Mouse (Mus musculus) kidney, embryonic 14.5 days (tissue): Measurements from ENCODE around the gene Hsf5. TPM values are rescaled to one million over a fixed set of nuclear protein-coding genes. Genes with fewer than 3 reads are reported as not detected.
A peak's percentile ranks its signal among the peaks of the same experiment; 100 is the strongest.

Source experiments
- ATAC-seq: fragments of 200-750 bp; cut with Nextera tagmentation; 2 replicates; pipeline ENCODE4 v1.8.0; 2017; ENCODE audit warnings: moderate number of reproducible peaks, mild to moderate bottlenecking, moderate TSS enrichment, moderate library complexity; ENCODE audit not compliant: low FRiP score, low TSS enrichment
- H3K27ac ChIP-seq: fragments of 300-500 bp; sonication (generic); 2 replicates; pipeline ENCODE4 v1.5.1; 2014; ENCODE audit warnings: low read depth, mild to moderate bottlenecking, low read length, moderate library complexity, mixed read lengths
- H3K27me3 ChIP-seq: fragments of 300-500 bp; sonication (generic); 2 replicates; pipeline ENCODE4 v1.6.1; 2014; ENCODE audit warnings: mild to moderate bottlenecking, low read length; ENCODE audit not compliant: control insufficient read depth, insufficient read depth
- H3K36me3 ChIP-seq: fragments of 300-500 bp; sonication (generic); 2 replicates; pipeline ENCODE4 v1.6.1; 2014; ENCODE audit warnings: low read length, mixed read lengths; ENCODE audit not compliant: control insufficient read depth, insufficient read depth
- H3K4me1 ChIP-seq: fragments of 300-500 bp; sonication (generic); 2 replicates; pipeline ENCODE4 v1.6.1; 2014; ENCODE audit warnings: low read length, mixed read lengths; ENCODE audit not compliant: control insufficient read depth, insufficient read depth
- H3K4me2 ChIP-seq: fragments of 300-500 bp; sonication (generic); replicated peaks from 2 replicates; pipeline ENCODE4 v1.6.1; 2014; ENCODE audit warnings: low read depth, mild to moderate bottlenecking, low read length
- H3K4me3 ChIP-seq: fragments of 300-500 bp; sonication (generic); 2 replicates; pipeline ENCODE4 v1.5.1; 2014; ENCODE audit warnings: mild to moderate bottlenecking, low read length
- H3K9ac ChIP-seq: fragments of 300-500 bp; sonication (generic); 2 replicates; pipeline ENCODE4 v1.6.1; 2014; ENCODE audit warnings: low read depth, mild to moderate bottlenecking, low read length, moderate library complexity
- H3K9me3 ChIP-seq: fragments of 300-500 bp; sonication (generic); 2 replicates; pipeline ENCODE4 v1.6.1; 2016; ENCODE audit warnings: low read length; ENCODE audit not compliant: control insufficient read depth
- WGBS: fragments of 180-500 bp; shearing (Covaris S2); extraction: QIAGEN DNeasy Blood & Tissue Kit; methylation state at CpG from one replicate; pipeline ENCODE4 v1.1.7; 2014; 5-methylcytosine and 5-hydroxymethylcytosine counted together
- polyA plus RNA-seq: library from polyadenylated mRNA; unstranded; fragments of >200 nt; fragmentation: Nextera tagmentation; extraction: Ambion mirVana; gene quantifications from 2 replicates; pipeline ENCODE4 v1.2.1, GENCODE M21; 2014

Hsf5 gene
- polyA plus RNA-seq, 1 experiment from 2014 or later: 0.24 TPM

DNA sequence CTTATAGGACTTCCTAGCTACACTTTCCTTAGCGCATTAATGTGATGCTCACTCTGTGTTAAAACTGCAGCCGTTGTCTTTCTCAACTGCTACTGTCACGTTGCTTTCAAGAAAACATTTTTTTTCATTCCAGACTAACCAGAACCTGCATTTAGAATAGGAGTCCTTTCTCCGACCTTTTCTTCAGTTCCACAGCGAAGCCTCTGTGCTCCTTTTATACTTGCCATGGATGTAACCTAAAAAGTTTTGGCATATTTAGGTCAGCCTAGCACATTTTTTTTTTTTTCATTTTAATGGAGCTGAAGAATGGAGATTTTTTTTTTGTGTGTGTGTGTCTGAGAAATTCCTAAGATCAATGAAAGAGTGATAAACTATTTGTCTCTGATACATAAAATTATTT, 1.4 kb upstream of the Hsf5 start:
- Histone ChIP-seq H3K36me3 (peaks cover 86% of the 10 kb centered on the region), H3K4me1 (no peaks in the 10 kb centered on the region), H3K9me3 (peaks cover 12% of the 10 kb centered on the region), H3K27me3 (no peaks in the 10 kb centered on the region), H3K4me2 (no peak overlapping the region), H3K27ac (no peak overlapping the region), H3K9ac (no peak overlapping the region), H3K4me3 (no peak overlapping the region)
- ATAC-seq: no peak
- 95% methylated on average over 5 of the region's 5 CpGs for WGBS

DNA sequence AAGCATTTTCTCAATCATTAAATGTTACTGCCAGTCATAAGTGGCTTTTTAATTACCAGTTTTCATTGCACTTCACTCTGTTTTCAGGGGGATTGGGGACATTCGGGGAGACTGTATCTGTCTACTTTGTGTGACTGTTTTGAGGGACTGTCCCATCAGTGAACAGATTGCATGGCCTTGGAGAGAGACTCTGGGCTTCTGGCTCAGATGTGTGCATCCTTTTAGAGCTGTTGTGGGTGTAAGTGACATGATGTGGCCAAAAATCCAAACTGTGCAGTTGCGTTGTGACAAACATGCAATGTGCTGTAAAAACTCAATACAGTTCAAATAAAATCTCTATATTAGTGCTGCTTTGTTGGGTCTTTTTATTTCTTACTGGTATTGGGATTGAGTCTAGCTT, 1.0 kb upstream of the Hsf5 start:
- WGBS: 97% methylated on average over 2 of the region's 2 CpGs
- Histone ChIP-seq H3K9me3 (peaks cover 12% of the 10 kb centered on the region), H3K27ac (no peak overlapping the region), H3K4me2 (no peak overlapping the region), H3K4me1 (no peaks in the 10 kb centered on the region), H3K9ac (no peak overlapping the region), H3K36me3 (peaks cover 85% of the 10 kb centered on the region), H3K4me3 (no peak overlapping the region), H3K27me3 (no peaks in the 10 kb centered on the region)
- no peak for ATAC-seq

DNA sequence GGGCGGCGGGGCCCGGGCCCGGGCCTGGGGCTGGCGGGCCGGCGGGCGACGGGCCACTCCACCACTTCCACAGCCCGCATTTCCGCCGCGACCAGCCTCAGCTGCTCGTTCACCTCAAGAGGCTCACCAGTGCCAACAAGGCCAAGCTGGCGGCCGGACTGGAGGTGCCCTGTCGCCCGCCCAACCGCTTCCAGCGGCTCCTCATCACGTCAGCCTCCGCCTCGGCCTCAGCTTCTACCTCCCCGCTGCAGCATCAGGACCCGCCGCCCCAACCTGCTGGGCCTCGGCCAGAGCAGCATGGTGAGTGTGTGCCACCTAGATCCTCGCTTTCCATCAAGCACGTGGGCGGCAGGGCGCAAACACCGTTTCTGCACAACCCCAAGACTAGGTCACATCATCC, 642 bp downstream of the Hsf5 start:
- ATAC-seq: no peak
- H3K27me3 ChIP-seq: no peaks in the 10 kb centered on the region
- peaks cover 12% of the 10 kb centered on the region for H3K9me3 ChIP-seq
- H3K27ac ChIP-seq: no peak overlapping the region
- H3K4me3 ChIP-seq: no peak overlapping the region
- 96% methylated on average over 32 of the region's 32 CpGs for WGBS
- peaks cover 73% of the 10 kb centered on the region for H3K36me3 ChIP-seq
- H3K4me1 ChIP-seq: no peaks in the 10 kb centered on the region
- H3K4me2 ChIP-seq: no peak overlapping the region
- H3K9ac ChIP-seq: no peak overlapping the region

DNA sequence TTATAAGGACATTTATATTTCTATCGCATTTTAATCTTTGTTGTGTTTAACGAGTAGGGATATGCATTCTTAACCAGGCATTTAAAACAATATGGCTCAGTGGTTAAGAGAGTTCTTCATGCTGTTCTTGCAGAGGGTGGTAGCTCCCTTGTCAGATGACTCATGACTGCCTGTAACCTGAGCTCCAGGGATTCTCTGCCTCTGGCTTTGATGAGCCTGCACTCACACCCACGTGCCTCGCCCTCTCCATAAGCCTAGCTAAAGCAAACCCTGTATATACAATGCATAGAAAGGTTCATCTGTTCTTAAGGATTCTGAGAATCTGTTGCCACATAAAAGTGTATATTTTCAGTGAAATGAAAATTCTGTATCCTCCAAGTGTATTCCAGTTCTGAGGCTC, 6.2 kb downstream of the Hsf5 start:
- H3K4me3 ChIP-seq: no peak overlapping the region
- no peak overlapping the region for H3K27ac ChIP-seq
- ATAC-seq: peak; percentile 78
- no peak overlapping the region for H3K9ac ChIP-seq
- WGBS: 38% methylated on average over 4 of the region's 4 CpGs
- H3K27me3 ChIP-seq: no peaks in the 10 kb centered on the region
- no peaks in the 10 kb centered on the region for H3K4me1 ChIP-seq
- H3K9me3 ChIP-seq: no peaks in the 10 kb centered on the region
- no peak overlapping the region for H3K4me2 ChIP-seq
- peaks cover 31% of the 10 kb centered on the region for H3K36me3 ChIP-seq

DNA sequence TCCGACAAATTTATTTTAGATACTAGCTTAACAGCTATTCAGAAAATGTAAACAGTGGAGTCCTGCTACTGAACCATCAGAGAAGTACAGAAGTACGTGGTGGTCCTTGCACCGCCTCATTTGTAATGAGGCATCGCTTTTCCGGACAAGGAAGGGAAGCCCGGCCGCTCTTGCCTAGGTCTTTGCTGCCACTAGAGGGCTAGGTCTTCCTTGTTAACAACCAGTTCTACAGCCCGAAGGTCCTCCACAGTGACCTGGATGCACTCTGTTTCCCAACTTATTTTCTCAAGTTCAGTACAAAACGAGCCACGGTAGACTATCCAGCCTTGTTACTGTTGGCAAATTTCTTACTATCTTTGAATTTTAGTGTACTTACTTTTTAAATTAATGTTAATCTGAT, 12.9 kb downstream of the Hsf5 start:
- Histone ChIP-seq H3K27me3 (no peaks in the 10 kb centered on the region), H3K4me2 (no peak overlapping the region), H3K9me3 (no peaks in the 10 kb centered on the region), H3K27ac (no peak overlapping the region), H3K9ac (no peak overlapping the region), H3K4me1 (no peaks in the 10 kb centered on the region), H3K36me3 (no peaks in the 10 kb centered on the region; the same call in 1 of the 2 replicates), H3K4me3 (no peak overlapping the region)
- ATAC-seq: no peak
- 29% methylated on average over 10 of the region's 10 CpGs for WGBS

DNA sequence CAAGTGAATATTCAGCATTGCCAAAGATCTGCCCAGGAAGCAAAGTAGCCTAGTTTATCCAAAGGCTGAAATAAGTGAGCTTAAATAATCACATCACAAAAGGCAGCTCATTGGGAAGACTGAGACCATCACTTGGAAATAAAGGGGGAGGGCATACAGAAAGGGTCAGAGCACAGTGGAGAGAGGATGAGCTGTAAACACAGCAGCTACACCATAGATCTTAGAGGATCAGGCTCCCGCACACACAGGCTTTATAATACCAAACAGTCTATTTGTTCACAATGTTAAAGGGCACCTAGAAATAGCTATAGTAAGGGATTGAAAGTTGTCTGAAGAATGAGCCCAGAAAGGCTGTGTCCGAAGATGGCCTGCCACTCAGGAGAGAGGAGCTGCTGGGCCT, 21.8 kb downstream of the Hsf5 start:
- no peak overlapping the region for H3K27ac ChIP-seq
- peak overlapping the region; percentile 64 for H3K4me2 ChIP-seq
- 14% methylated on average over 2 of the region's 2 CpGs for WGBS
- H3K4me3 ChIP-seq: peak overlapping the region; percentile 44
- no peaks in the 10 kb centered on the region for H3K9me3 ChIP-seq
- H3K27me3 ChIP-seq: no peaks in the 10 kb centered on the region
- H3K9ac ChIP-seq: peak overlapping the region; percentile 72
- peaks cover 7% of the 10 kb centered on the region; the same call in 1 of the 2 replicates for H3K36me3 ChIP-seq
- 0 out of 2 replicates have a peak, but pooled peaks cover 3% of the 10 kb centered on the region for H3K4me1 ChIP-seq
- peak; percentile 62; the same call in 1 of the 2 replicates for ATAC-seq

DNA sequence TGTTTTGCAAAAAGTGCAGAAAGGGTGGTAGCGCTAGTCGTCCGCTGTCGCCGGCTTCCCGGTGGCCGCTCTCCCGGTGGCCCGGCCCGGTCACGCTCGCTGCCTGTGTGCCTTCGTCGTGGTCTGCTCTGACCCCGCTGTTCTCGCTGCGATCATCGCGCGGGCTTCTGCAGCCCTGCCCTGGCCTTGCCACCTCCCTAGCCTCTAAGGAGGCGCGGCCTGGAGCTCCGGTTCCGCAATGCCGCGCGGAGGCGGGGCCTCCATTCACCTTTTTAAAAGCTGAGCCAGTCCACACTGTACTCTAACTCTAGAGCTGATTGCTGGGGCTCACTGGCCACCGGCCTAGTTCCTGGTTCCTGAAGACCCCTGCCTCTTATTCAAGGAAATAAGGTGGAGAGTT, 22.2 kb downstream of the Hsf5 start:
- 0 out of 2 replicates have a peak, but pooled peaks cover 3% of the 10 kb centered on the region for H3K4me1 ChIP-seq
- ATAC-seq: peak; percentile 93
- H3K27ac ChIP-seq: no peak overlapping the region
- H3K4me3 ChIP-seq: peak overlapping the region; percentile 44
- H3K9me3 ChIP-seq: no peaks in the 10 kb centered on the region
- peak overlapping the region; percentile 72 for H3K9ac ChIP-seq
- peaks cover 7% of the 10 kb centered on the region; the same call in 1 of the 2 replicates for H3K36me3 ChIP-seq
- H3K4me2 ChIP-seq: peak overlapping the region; percentile 64
- H3K27me3 ChIP-seq: no peaks in the 10 kb centered on the region
- under 1% methylated on average over 29 of the region's 29 CpGs for WGBS

DNA sequence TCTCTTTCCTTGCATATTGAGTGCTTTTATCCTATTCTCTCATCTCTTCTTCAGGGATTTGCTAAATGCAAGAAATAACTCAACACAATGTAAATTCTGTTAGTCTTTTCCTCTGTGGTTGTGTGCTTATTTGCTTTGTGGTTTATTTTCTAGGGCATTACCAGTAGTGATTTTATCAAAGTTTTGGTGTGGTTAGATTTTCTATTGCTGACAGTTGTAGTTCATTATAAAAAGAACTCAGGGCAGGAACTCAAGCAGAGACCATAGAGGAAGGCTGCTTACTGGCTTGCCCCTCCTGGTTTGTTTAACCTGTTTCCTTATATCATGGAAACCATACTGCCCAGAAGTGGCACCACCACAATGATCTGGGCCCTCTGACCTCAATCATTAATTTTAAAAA, 25.9 kb downstream of the Hsf5 start:
- H3K4me3 ChIP-seq: no peak overlapping the region
- no peaks in the 10 kb centered on the region for H3K27me3 ChIP-seq
- 0 out of 2 replicates have a peak, but pooled peaks cover 3% of the 10 kb centered on the region for H3K4me1 ChIP-seq
- no peaks in the 10 kb centered on the region for H3K36me3 ChIP-seq
- no peaks in the 10 kb centered on the region for H3K9me3 ChIP-seq
- no peak for ATAC-seq
- no peak overlapping the region for H3K27ac ChIP-seq
- no peak overlapping the region for H3K4me2 ChIP-seq
- H3K9ac ChIP-seq: no peak overlapping the region

DNA sequence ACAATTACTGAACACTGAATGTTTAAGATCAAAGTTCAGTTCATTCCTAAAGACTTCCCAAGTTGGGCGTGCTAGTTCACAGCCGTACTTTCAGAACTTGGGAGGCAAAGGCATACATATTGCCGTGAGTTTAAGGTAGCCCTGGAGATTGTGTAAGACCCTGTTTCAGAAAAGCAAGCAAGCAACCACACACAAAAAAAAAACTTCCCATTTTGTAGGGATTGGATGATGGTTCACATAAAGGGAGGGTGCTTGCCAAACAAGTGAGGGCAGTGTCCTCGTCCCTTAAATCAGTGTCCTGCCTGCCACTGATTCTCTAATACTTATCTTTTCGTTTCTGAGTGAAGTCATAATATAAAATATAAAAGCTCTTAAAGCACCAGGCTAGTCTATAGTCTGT, 37.7 kb downstream of the Hsf5 start:
- Histone ChIP-seq H3K4me2 (no peak overlapping the region), H3K4me3 (no peak overlapping the region), H3K36me3 (no peaks in the 10 kb centered on the region), H3K9ac (no peak overlapping the region), H3K9me3 (no peaks in the 10 kb centered on the region), H3K4me1 (no peaks in the 10 kb centered on the region), H3K27me3 (no peaks in the 10 kb centered on the region), H3K27ac (no peak overlapping the region)
- 81% methylated on average over 5 of the region's 5 CpGs for WGBS
- no peak for ATAC-seq
